Mouse (Mus musculus) thymus, adult 2 months (tissue): ENCODE results near the gene Zfp592.

Experiments
- CTCF ChIP-seq: fragments of 200-500 bp; IDR thresholded peaks from 2 replicates; pipeline ENCODE4 v1.5.1; 2012; ENCODE audit warnings: mild to moderate bottlenecking, control low read depth, low read length, moderate library complexity, borderline replicate concordance; ENCODE audit not compliant: control insufficient read depth, poor library complexity, insufficient read depth; ENCODE audit errors: extremely low read depth
- POLR2A ChIP-seq: fragments of 200-500 bp; IDR thresholded peaks from 2 replicates; pipeline ENCODE4 v1.6.1; 2012; ENCODE audit warnings: mild to moderate bottlenecking, low read length, control low read depth, moderate library complexity; ENCODE audit not compliant: control insufficient read depth, poor library complexity, insufficient read depth; ENCODE audit errors: extremely low read depth

- TF ChIP-seq POLR2A (no peak), CTCF (no peak)
These were observed 56.5 kb downstream of the Zfp592 start for GRCm38 (mm10) chr7:81049966-81050365.
